Mouse (Mus musculus): ENCODE results near the gene Zc4h2. TPM values are rescaled to one million over a fixed set of nuclear protein-coding genes. Genes with fewer than 3 reads are reported as not detected.

The Zc4h2 gene
- 1 to 10 TPM; 2.2 to 2.6 TPM for total RNA-seq (2021)
- long read RNA-seq, experiment 1, partial matches to known transcripts = 0 of 1 reads
- long read RNA-seq, experiment 1, other reads (novel, unspliced or antisense) = 0 of 1 reads
- long read RNA-seq, experiment 2 = 0 reads

- DNase-seq (ENCODE audit: low spot score in 2 of 2) = peak; percentile 37 to 45
Measured at GRCm38 (mm10) chrX:95657804-95658599, at the start of gene Zc4h2. Gene Zc4h2 (minus strand): TSS chrX:95658509.

- no peak for DNase-seq (ENCODE audit: low spot score in 2 of 2)
Measured at GRCm38 (mm10) chrX:95687119-95687518, 28.8 kb upstream of the Zc4h2 start.

- no peak for DNase-seq (ENCODE audit: low spot score in 2 of 2)
Measured at GRCm38 (mm10) chrX:95682206-95682605, 23.9 kb upstream of the Zc4h2 start.

DNA sequence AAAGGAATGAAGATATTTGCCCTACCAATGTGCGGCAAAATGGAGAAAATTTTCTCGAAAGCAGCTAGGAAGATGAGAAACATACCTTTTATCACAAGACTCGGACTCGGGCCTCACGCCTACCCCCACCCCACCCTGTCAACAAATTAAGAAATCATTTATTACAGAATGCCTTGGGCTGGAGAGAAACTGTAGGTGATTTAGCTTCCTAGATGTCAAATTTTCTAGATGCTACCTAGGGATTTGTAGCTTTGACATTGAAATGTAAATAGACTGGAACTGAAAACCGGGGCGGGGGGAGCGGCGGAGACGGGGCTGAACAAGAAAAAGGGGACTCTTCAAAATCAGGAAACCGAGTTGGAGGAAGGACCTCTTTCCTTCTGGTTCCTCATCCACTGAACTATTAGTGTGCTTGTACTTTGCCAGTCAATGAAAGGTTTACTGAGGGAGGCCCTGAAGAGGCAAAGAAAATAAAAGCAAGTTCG lies 333 bp upstream of the Zc4h2 start:
- DNase-seq (ENCODE audit: low spot score in 2 of 2) = peak in 1 of 2 experiments; percentile 20

DNA sequence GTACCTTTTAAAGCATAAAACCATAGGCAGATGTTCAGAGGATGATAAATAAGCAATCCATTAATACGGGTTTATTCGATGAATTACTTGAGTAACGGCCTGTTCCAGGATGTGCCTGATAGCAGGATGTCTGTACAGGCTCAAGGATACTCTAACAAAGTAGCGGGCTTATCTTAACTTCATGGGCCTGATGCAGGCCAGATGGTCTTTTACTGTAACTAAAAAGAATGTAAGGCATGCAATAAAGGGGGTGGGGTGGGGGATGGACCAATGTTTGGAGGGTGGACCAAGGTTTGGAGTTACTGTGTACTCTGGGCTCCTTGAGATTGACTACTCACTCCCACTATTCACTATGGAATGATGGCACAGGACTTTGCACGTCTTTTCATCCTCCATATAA lies 57.7 kb downstream of the Zc4h2 start:
- DNase-seq (ENCODE audit: low spot score in 2 of 2) = no peak

Other genes with a start within 250 kb of the Zc4h2 start
- 1 to 10 TPM; 5.1 to 5.8 TPM for gene Amer1, start 213.6 kb downstream of the Zc4h2 start, total RNA-seq (2021)
- gene Asb12, start 100.5 kb downstream of the Zc4h2 start, total RNA-seq (2021) = under 1 TPM in 1 of 2 experiments, not detected in 1; 0.54 TPM
- not detected for gene Pfn5, start 100.4 kb downstream of the Zc4h2 start, total RNA-seq (2021)
- gene Zc3h12b, start 53.2 kb upstream of the Zc4h2 start, total RNA-seq (2021) = 1 to 10 TPM; 2.3 to 3.6 TPM